Mouse (Mus musculus) cerebellum, postnatal 36 days (tissue): Measurements from ENCODE around the gene Pros1.

Experiments used
- DNase-seq, 2 experiments: peaks; one replicate each; pipeline ENCODE4 v3.0.0; 2021 to 2022; ENCODE audit warnings: mixed read lengths in 2 of 2

The Pros1 gene

GRCm38 (mm10) chr16:62861455-62861854 is 7.3 kb downstream of the Pros1 start:
- DNase-seq, result no peak

- DNase-seq, result no peak
Measured at GRCm38 (mm10) chr16:62872688-62873117, 18.6 kb downstream of the Pros1 start.

- no peak for DNase-seq
Measured at GRCm38 (mm10) chr16:62873180-62873579, 19.1 kb downstream of the Pros1 start.

- no peak for DNase-seq
Measured at GRCm38 (mm10) chr16:62874065-62874464, 20.0 kb downstream of the Pros1 start.

- no peak for DNase-seq
Measured at GRCm38 (mm10) chr16:62895824-62896223, 41.7 kb downstream of the Pros1 start.

- DNase-seq, result no peak
Measured at GRCm38 (mm10) chr16:62911364-62911763, 57.3 kb downstream of the Pros1 start.

- DNase-seq, result no peak
Measured at GRCm38 (mm10) chr16:62912246-62912645, 58.1 kb downstream of the Pros1 start.

- no peak for DNase-seq
Measured at GRCm38 (mm10) chr16:62915530-62915929, 61.4 kb downstream of the Pros1 start.

- no peak for DNase-seq
Measured at GRCm38 (mm10) chr16:62922245-62922644, 68.1 kb downstream of the Pros1 start.

- no peak for DNase-seq
Measured at GRCm38 (mm10) chr16:62931341-62931740, 77.2 kb downstream of the Pros1 start.

GRCm38 (mm10) chr16:62936316-62936715 is 82.2 kb downstream of the Pros1 start:
- DNase-seq, result no peak

- DNase-seq, result peak; percentile 70 to 76
Measured at GRCm38 (mm10) chr16:62940388-62941003, 86.4 kb downstream of the Pros1 start.

- peak; percentile 7 to 18 for DNase-seq
Measured at GRCm38 (mm10) chr16:62941763-62942162, 87.7 kb downstream of the Pros1 start.

GRCm38 (mm10) chr16:62942418-62943410 is 88.6 kb downstream of the Pros1 start:
- no peak for DNase-seq

GRCm38 (mm10) chr16:62958485-62958884 is 104.4 kb downstream of the Pros1 start:
- no peak for DNase-seq

GRCm38 (mm10) chr16:62964361-62964763 is 110.3 kb downstream of the Pros1 start:
- no peak for DNase-seq

- DNase-seq, result no peak
Measured at GRCm38 (mm10) chr16:62971673-62972332, 117.7 kb downstream of the Pros1 start.

GRCm38 (mm10) chr16:62974926-62975325 is 120.8 kb downstream of the Pros1 start:
- peak; percentile 28 to 36 for DNase-seq
